Mouse (Mus musculus) layer of hippocampus, postnatal 36 days (tissue): Measurements from ENCODE around the gene Zfp518a. TPM values are rescaled to one million over a fixed set of nuclear protein-coding genes. Genes with fewer than 3 reads are reported as not detected.

ENCODE experiments used
- microRNA-seq, 2 experiments: library from miRNA; unstranded; fragments of <30 nt; microRNA quantifications; one replicate each; pipeline ENCODE4 v1.2.0; 2021
- total RNA-seq, 2 experiments: library from RNA; stranded (reverse); gene quantifications; 2 replicates each; pipeline ENCODE4 v1.2.3; 2021

Zfp518a gene
- total RNA-seq, 2 experiments from 2014 or later, result 8.1 to 8.2 TPM

Small RNA genes lying within 50 kb of the gene (microRNA-seq; reads per million reads assigned to microRNA genes)
- 0.42 to 0.60 reads per million in 2 experiments for gene Mir8092

Other genes with a start within 250 kb of the Zfp518a start
- gene Cc2d2b, start 146.0 kb upstream of the Zfp518a start, total RNA-seq, result under 1 TPM; 0.15 to 0.40 TPM
- 1 to 10 TPM; 7.8 to 7.9 TPM for gene Ccnj, start 63.4 kb upstream of the Zfp518a start, total RNA-seq
- 1 to 10 TPM; 6.1 to 6.7 TPM for gene Blnk, start 99.8 kb downstream of the Zfp518a start, total RNA-seq
- gene Dntt, start 134.6 kb downstream of the Zfp518a start, total RNA-seq, result not detected
- gene Opalin, start 182.4 kb downstream of the Zfp518a start, total RNA-seq, result 10 to 100 TPM; 11.6 to 16.6 TPM